Mouse (Mus musculus) testis, adult 2 months (tissue): ENCODE measurements around the gene Khsrp.

Source experiments
- CTCF ChIP-seq: fragments of 200-500 bp; IDR thresholded peaks from 2 replicates; pipeline ENCODE4 v1.5.1; 2012; ENCODE audit warnings: low read depth, mild to moderate bottlenecking, inconsistent platforms, low read length, moderate library complexity; ENCODE audit not compliant: control insufficient read depth, insufficient read depth, insufficient replicate concordance
- POLR2A ChIP-seq: fragments of 200-500 bp; IDR thresholded peaks from 2 replicates; pipeline ENCODE4 v1.6.1; 2012; ENCODE audit warnings: low read depth, mild to moderate bottlenecking, inconsistent platforms, low read length, moderate library complexity; ENCODE audit not compliant: control insufficient read depth

DNA sequence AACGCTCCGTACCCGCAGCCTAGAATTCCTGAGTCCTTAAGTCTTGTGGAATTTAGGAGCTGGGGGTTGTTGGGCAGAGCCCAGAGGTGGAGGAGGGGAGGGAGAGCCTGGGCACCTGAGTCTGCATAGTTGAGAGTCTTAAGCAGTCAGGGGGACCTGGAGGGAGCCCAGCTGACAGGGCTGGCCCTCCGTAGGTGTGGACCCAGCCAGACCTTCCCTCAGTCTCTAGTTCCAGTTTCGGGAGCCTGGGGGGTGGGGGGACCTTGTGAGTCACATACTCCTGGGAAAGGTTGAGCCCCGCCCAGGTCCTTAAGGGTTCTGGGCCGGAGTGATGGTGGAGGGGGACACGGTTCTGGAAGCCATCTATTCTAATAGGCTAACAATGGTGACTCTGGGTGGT, 31.7 kb upstream of the Khsrp start:
- TF ChIP-seq CTCF (no peak), POLR2A (no peak)
